Mouse (Mus musculus) forebrain, embryonic 11.5 days (tissue): Measurements from ENCODE around the gene 1700067K01Rik. TPM values are rescaled to one million over a fixed set of nuclear protein-coding genes. Genes with fewer than 3 reads are reported as not detected.

Experiments
- ATAC-seq: fragments of 200-750 bp; cut with Nextera tagmentation; replicated peaks from 2 replicates; pipeline ENCODE4 v1.8.0; 2017; ENCODE audit warnings: moderate TSS enrichment; ENCODE audit not compliant: low FRiP score
- DNase-seq: peaks from one replicate; pipeline ENCODE4 v3.0.0-alpha.2; 2017; ENCODE audit warnings: low spot score
- H3K27ac ChIP-seq: fragments of 300-500 bp; sonication (generic); 2 replicates; pipeline ENCODE4 v1.5.1; 2014; ENCODE audit warnings: low read depth, low read length
- H3K27me3 ChIP-seq: fragments of 300-500 bp; sonication (generic); 2 replicates; pipeline ENCODE4 v1.6.1; 2014; ENCODE audit warnings: mild to moderate bottlenecking, low read length, mixed read lengths; ENCODE audit not compliant: control insufficient read depth, insufficient read depth
- H3K36me3 ChIP-seq: fragments of 300-500 bp; sonication (generic); 2 replicates; pipeline ENCODE4 v1.6.1; 2014; ENCODE audit warnings: mild to moderate bottlenecking, low read length, moderate library complexity, mixed read lengths; ENCODE audit not compliant: control insufficient read depth, insufficient read depth
- H3K4me1 ChIP-seq: fragments of 300-500 bp; sonication (generic); replicated peaks from 2 replicates; pipeline ENCODE4 v1.6.1; 2014; ENCODE audit warnings: low read length, mixed read lengths; ENCODE audit not compliant: control insufficient read depth, insufficient read depth
- H3K4me2 ChIP-seq: fragments of 300-500 bp; sonication (generic); 2 replicates; pipeline ENCODE4 v1.6.1; 2014; ENCODE audit warnings: low read depth, mild to moderate bottlenecking, low read length, moderate library complexity, mixed read lengths; ENCODE audit not compliant: severe bottlenecking
- H3K4me3 ChIP-seq: fragments of 300-500 bp; sonication (generic); 2 replicates; pipeline ENCODE4 v1.5.1; 2014; ENCODE audit warnings: low read depth, low read length
- H3K9ac ChIP-seq: fragments of 300-500 bp; sonication (generic); 2 replicates; pipeline ENCODE4 v1.6.1; 2014; ENCODE audit warnings: low read length
- H3K9me3 ChIP-seq: fragments of 300-500 bp; sonication (generic); 2 replicates; pipeline ENCODE4 v1.6.1; 2016; ENCODE audit warnings: low read length, mixed read lengths; ENCODE audit not compliant: control insufficient read depth
- WGBS: fragments of 180-500 bp; shearing (Covaris S2); extraction: QIAGEN DNeasy Blood & Tissue Kit; methylation state at CpG from one replicate; pipeline ENCODE4 v1.1.7; 2014; 5-methylcytosine and 5-hydroxymethylcytosine counted together
- polyA plus RNA-seq: library from polyadenylated mRNA; unstranded; fragments of >200 nt; fragmentation: Nextera tagmentation; extraction: Ambion mirVana; gene quantifications from 2 replicates; pipeline ENCODE4 v1.2.1, GENCODE M21; 2014

The 1700067K01Rik gene
- polyA plus RNA-seq, 1 experiment from 2014 or later = 0.90 TPM

GRCm38 (mm10) chr8:84011705-84012498 lies 10.6 kb downstream of the 1700067K01Rik start, which contains the start of gene 2210011C24Rik:
2210011C24Rik (minus strand) TSS chr8:84012171.
- ATAC-seq (peak; percentile 37; the same call in 1 of the 2 replicates), DNase-seq (no peak)
- H3K4me3 ChIP-seq = peak within 1 kb of the TSS; percentile 47
- peaks cover 15% of the 10 kb centered on the region for H3K4me1 ChIP-seq
- no peaks in the 10 kb centered on the region for H3K36me3 ChIP-seq
- H3K9me3 ChIP-seq = no peaks in the 10 kb centered on the region
- no peak within 1 kb of the TSS for H3K27ac ChIP-seq
- H3K4me2 ChIP-seq = peak within 1 kb of the TSS; percentile 99
- peaks cover 37% of the 10 kb centered on the region for H3K27me3 ChIP-seq
- under 1% methylated on average over 45 of the region's 45 CpGs for WGBS
- H3K9ac ChIP-seq = peak within 1 kb of the TSS; percentile 62

DNA sequence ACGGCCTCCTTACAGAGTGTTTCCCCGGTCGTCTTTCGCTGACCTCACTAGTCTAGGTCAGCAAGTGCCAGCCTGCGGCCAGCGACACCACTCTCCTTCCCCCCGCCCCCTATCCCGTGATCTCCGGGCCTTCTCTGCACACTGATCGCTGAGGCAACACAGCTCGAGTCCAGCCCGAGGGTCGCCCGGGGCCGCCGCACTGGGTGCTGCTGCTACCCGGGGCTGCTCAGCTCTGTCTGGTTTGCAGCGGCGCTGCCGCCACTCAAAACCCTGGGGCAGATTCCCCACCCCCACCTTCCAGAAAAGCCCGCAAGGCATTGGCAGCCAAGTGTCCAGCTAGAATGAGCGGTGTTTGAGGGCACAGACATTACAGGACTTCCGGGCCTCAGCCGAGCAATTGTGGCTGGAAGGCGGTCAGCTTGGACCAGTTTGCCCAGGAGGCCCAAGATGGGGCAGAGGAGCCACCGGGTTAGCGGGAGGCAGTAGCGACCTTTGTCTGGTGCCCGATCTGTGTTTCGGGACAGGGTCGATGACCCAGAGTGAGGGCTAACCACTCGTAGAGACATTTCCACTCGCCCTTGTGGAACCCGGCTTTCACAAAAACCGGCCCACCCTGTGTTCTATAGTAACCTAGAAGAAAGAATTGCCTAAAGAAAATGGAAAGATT lies 11.3 kb downstream of the 1700067K01Rik start:
- 2% methylated on average over 35 of the region's 35 CpGs for WGBS
- DNase-seq (no peak), ATAC-seq (no peak)

GRCm38 (mm10) chr8:84015833-84016232 lies 14.5 kb downstream of the 1700067K01Rik start:
- Histone ChIP-seq H3K27ac (no peak overlapping the region), H3K36me3 (no peaks in the 10 kb centered on the region), H3K4me3 (no peak overlapping the region), H3K4me1 (peaks cover 13% of the 10 kb centered on the region), H3K9ac (no peak overlapping the region), H3K27me3 (peaks cover 29% of the 10 kb centered on the region), H3K4me2 (no peak overlapping the region), H3K9me3 (no peaks in the 10 kb centered on the region)
- no peak for DNase-seq
- no peak for ATAC-seq
- 94% methylated on average over 5 of the region's 5 CpGs for WGBS

More for the DNA sequence above, 11.3 kb downstream of the 1700067K01Rik start:
- Histone ChIP-seq H3K27me3 (peaks cover 37% of the 10 kb centered on the region), H3K4me1 (peaks cover 15% of the 10 kb centered on the region), H3K4me2 (peak overlapping the region; percentile 99), H3K9ac (peak overlapping the region; percentile 39; the same call in 1 of the 2 replicates), H3K36me3 (no peaks in the 10 kb centered on the region), H3K9me3 (no peaks in the 10 kb centered on the region), H3K4me3 (peak overlapping the region; percentile 47), H3K27ac (no peak overlapping the region)

- Histone ChIP-seq H3K9ac (no peak overlapping the region), H3K4me1 (0 out of 2 replicates have a peak, but pooled peaks cover 3% of the 10 kb centered on the region), H3K36me3 (no peaks in the 10 kb centered on the region), H3K27me3 (peaks cover 8% of the 10 kb centered on the region), H3K9me3 (no peaks in the 10 kb centered on the region), H3K4me3 (no peak overlapping the region), H3K4me2 (no peak overlapping the region), H3K27ac (no peak overlapping the region)
- DNase-seq = no peak
- 85% methylated on average over 9 of the region's 9 CpGs for WGBS
- ATAC-seq = no peak
Observed at GRCm38 (mm10) chr8:84019738-84020137, 18.4 kb downstream of the 1700067K01Rik start.

- Histone ChIP-seq H3K27ac (no peak within 1 kb of the TSS), H3K36me3 (no peaks in the 10 kb centered on the region), H3K9ac (0 out of 2 replicates have a peak within 1 kb of the TSS, but pooled peaks have one; percentile 20), H3K4me1 (0 out of 2 replicates have a peak, but pooled peaks cover 3% of the 10 kb centered on the region), H3K27me3 (peaks cover 13% of the 10 kb centered on the region), H3K4me3 (no peak within 1 kb of the TSS), H3K4me2 (0 out of 2 replicates have a peak within 1 kb of the TSS, but pooled peaks have one; percentile 9), H3K9me3 (no peaks in the 10 kb centered on the region)
- 13% methylated on average over 18 of the region's 18 CpGs for WGBS
- peak; percentile 63 for DNase-seq
- no peak for ATAC-seq
Observed at GRCm38 (mm10) chr8:84021096-84021495, 19.8 kb downstream of the 1700067K01Rik start, which contains the start of gene Palm3. Palm3 (plus strand) TSS chr8:84021471.

DNA sequence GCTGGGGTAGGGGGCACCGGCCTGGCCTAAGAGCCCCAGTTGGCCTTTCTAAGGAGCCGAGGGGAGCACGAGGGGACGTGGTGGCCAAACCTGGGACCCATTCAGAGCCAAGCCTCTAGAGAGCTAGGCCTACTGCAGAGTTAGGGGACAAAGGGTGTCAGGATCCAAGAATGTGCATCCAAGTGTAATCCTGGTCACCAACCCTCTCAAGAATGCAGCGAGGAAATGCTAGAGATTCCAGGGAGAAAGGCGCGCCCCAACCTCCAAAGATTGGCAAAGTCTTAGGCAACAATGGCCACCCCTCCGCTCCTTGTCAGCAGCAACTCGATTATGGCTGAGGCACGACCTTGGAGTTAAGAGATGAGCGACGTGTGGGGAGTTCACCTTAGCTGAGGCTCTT lies 20.3 kb downstream of the 1700067K01Rik start:
- Histone ChIP-seq H3K4me1 (0 out of 2 replicates have a peak, but pooled peaks cover 3% of the 10 kb centered on the region), H3K27ac (no peak overlapping the region), H3K36me3 (no peaks in the 10 kb centered on the region), H3K9me3 (no peaks in the 10 kb centered on the region), H3K4me3 (no peak overlapping the region), H3K4me2 (0 out of 2 replicates have a peak overlapping the region, but pooled peaks have one; percentile 9), H3K27me3 (peaks cover 16% of the 10 kb centered on the region), H3K9ac (no peak overlapping the region)
- no peak for ATAC-seq
- 50% methylated on average over 12 of the region's 12 CpGs for WGBS
- peak; percentile 50 for DNase-seq

GRCm38 (mm10) chr8:84023085-84023484 lies 21.8 kb downstream of the 1700067K01Rik start:
- ATAC-seq = no peak
- 0 out of 2 replicates have a peak, but pooled peaks cover 3% of the 10 kb centered on the region for H3K4me1 ChIP-seq
- H3K4me3 ChIP-seq = no peak overlapping the region
- H3K9me3 ChIP-seq = no peaks in the 10 kb centered on the region
- H3K9ac ChIP-seq = no peak overlapping the region
- H3K27ac ChIP-seq = no peak overlapping the region
- peaks cover 22% of the 10 kb centered on the region for H3K27me3 ChIP-seq
- H3K36me3 ChIP-seq = no peaks in the 10 kb centered on the region
- DNase-seq = peak; percentile 45
- H3K4me2 ChIP-seq = no peak overlapping the region
- WGBS = 64% methylated on average over 5 of the region's 5 CpGs

- 72% methylated on average over 1 of the region's 1 CpGs for WGBS
- no peak for ATAC-seq
- no peak for DNase-seq
- no peaks in the 10 kb centered on the region for H3K36me3 ChIP-seq
- H3K4me2 ChIP-seq = no peak overlapping the region
- H3K9ac ChIP-seq = no peak overlapping the region
- no peaks in the 10 kb centered on the region for H3K9me3 ChIP-seq
- H3K4me3 ChIP-seq = no peak overlapping the region
- H3K27me3 ChIP-seq = peaks cover 25% of the 10 kb centered on the region
- 0 out of 2 replicates have a peak, but pooled peaks cover 3% of the 10 kb centered on the region for H3K4me1 ChIP-seq
- H3K27ac ChIP-seq = no peak overlapping the region
Observed at GRCm38 (mm10) chr8:84023631-84024030, 22.3 kb downstream of the 1700067K01Rik start.
